ENCODE assay signal across 8 mouse cellular contexts in the genomic region with DNA sequence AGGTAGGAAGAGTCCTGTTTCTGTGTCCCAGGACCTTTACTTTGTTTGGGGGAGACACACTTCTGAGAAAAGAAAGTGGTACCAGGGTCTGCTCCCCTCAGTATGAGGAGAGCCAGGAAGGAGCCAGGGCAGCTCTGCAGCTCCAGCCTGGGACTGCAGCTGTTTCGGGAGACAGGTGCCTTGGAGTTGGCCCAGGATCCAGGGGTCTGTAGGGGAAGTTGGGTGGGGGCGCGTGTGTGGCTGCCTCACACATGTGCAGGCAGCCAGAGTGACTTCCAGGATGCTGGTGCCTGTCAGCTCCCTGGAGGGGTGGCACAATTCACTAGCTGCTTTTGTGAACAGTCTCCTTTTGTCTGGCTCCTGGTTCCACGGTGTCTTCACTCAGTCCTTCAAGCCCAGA. TPM values are rescaled to one million over a fixed set of nuclear protein-coding genes. Genes with fewer than 3 reads are reported as not detected.
DNase-seq lines count a peak whose midpoint lies in the region; ATAC-seq and TF ChIP-seq lines count a peak whose summit lies in the region.
"Had no signal": no experiment of that assay in that cellular context is flagged by ENCODE, and none has a peak within 500 bp of the region (broad histone marks: within the 10 kb centered on the region; RNA-seq: fewer than 3 reads in every experiment).

No protein-coding gene starts in this region.

- no peaks in the 10 kb centered on the region for H3K9me3 ChIP-seq in forebrain, embryonic 11.5 days (ENCODE audit: control insufficient read depth, low read length)
- H3K9me3 ChIP-seq in intestine, embryonic 15.5 days: no peaks in the 10 kb centered on the region
- H3K9me3 ChIP-seq in neural tube, embryonic 13.5 days: no peaks in the 10 kb centered on the region

- no peak for TF ChIP-seq CTCF in layer of hippocampus, adult 2 months (conservative IDR thresholded peaks at IDR 0.05)

- no peaks in the 10 kb centered on the region for H3K36me3 ChIP-seq in forebrain, embryonic 11.5 days (ENCODE audit: control insufficient read depth, insufficient read depth, low read length)
- H3K36me3 ChIP-seq in intestine, embryonic 15.5 days: no peaks in the 10 kb centered on the region
- no peaks in the 10 kb centered on the region for H3K36me3 ChIP-seq in neural tube, embryonic 13.5 days

- DNase-seq in layer of hippocampus, adult 2 months (ENCODE audit: low spot score in 2 of 2): no peak
- no peak for DNase-seq in layer of hippocampus, adult 9-11 months
- no peak for DNase-seq in forebrain, embryonic 11.5 days (ENCODE audit: low spot score)
- DNase-seq in layer of hippocampus, postnatal 14 days (ENCODE audit: low spot score in 2 of 2): no peak
- DNase-seq: left cerebral cortex, postnatal 4 days had no signal

- peaks cover 20% of the 10 kb centered on the region for H3K27me3 ChIP-seq in forebrain, embryonic 11.5 days (ENCODE audit: control insufficient read depth, insufficient read depth, low read length)
- H3K27me3 ChIP-seq in intestine, embryonic 15.5 days (replicated peaks): peaks cover 34% of the 10 kb centered on the region
- peaks cover 35% of the 10 kb centered on the region for H3K27me3 ChIP-seq in neural tube, embryonic 13.5 days

- no peak overlapping the region for H3K9ac ChIP-seq in forebrain, embryonic 11.5 days (ENCODE audit: low read length)
- H3K9ac ChIP-seq in intestine, embryonic 15.5 days: no peak overlapping the region
- H3K9ac ChIP-seq in neural tube, embryonic 13.5 days: peak overlapping the region; percentile 83

- WGBS in forebrain, embryonic 11.5 days: 20% methylated on average over 4 of the region's 4 CpGs
- WGBS in intestine, embryonic 15.5 days: 26% methylated on average over 4 of the region's 4 CpGs
- WGBS in neural tube, embryonic 13.5 days: 26% methylated on average over 4 of the region's 4 CpGs

- H3K4me3 ChIP-seq in layer of hippocampus, adult 2 months: peak overlapping the region; percentile 63
- H3K4me3 ChIP-seq in forebrain, embryonic 11.5 days (ENCODE audit: low read depth, low read length): no peak overlapping the region
- peak overlapping the region; percentile 54 for H3K4me3 ChIP-seq in intestine, embryonic 15.5 days (replicated peaks)
- peak overlapping the region; percentile 57 for H3K4me3 ChIP-seq in neural tube, embryonic 13.5 days

- no peaks in the 10 kb centered on the region for H3K4me1 ChIP-seq in forebrain, embryonic 11.5 days (replicated peaks; ENCODE audit: control insufficient read depth, insufficient read depth, low read length)
- peaks cover 9% of the 10 kb centered on the region; the same call in 1 of the 2 replicates for H3K4me1 ChIP-seq in intestine, embryonic 15.5 days (replicated peaks)
- peaks cover 37% of the 10 kb centered on the region for H3K4me1 ChIP-seq in neural tube, embryonic 13.5 days (replicated peaks)

- H3K4me2 ChIP-seq in forebrain, embryonic 11.5 days (ENCODE audit: low read depth, low read length, severe bottlenecking): peak overlapping the region; percentile 92
- peak overlapping the region; percentile 95 for H3K4me2 ChIP-seq in intestine, embryonic 15.5 days (replicated peaks)
- H3K4me2 ChIP-seq in neural tube, embryonic 13.5 days: peak overlapping the region; percentile 94

- ATAC-seq in forebrain, embryonic 11.5 days (replicated peaks; ENCODE audit: low FRiP score): no peak
- ATAC-seq in intestine, embryonic 15.5 days: no peak
- peak; percentile 28; the same call in 1 of the 2 replicates for ATAC-seq in neural tube, embryonic 13.5 days (ENCODE audit: low read depth)
- ATAC-seq in inflammation-experienced regulatory T-cells, adult 6 months: no peak

- H3K27ac ChIP-seq in layer of hippocampus, adult 2 months: peak overlapping the region; percentile 91
- H3K27ac ChIP-seq in forebrain, embryonic 11.5 days (ENCODE audit: low read depth, low read length): no peak overlapping the region
- no peak overlapping the region for H3K27ac ChIP-seq in intestine, embryonic 15.5 days
- H3K27ac ChIP-seq in neural tube, embryonic 13.5 days (replicated peaks): no peak overlapping the region

RNA-seq across cellular contexts. Expression of gene Dok7, which starts 1.0 kb away (rescaled TPM):
- total RNA-seq in layer of hippocampus, adult 2 months (2021): 10 to 100 TPM; 19.5 to 20.0 TPM
- polyA plus RNA-seq in forebrain, embryonic 11.5 days (2014; fragmentation: Nextera tagmentation; extraction: Ambion mirVana): 0.16 TPM in 1 of 2 replicates, not detected in the other
- polyA plus RNA-seq in intestine, embryonic 15.5 days (2015; fragmentation: Nextera tagmentation; extraction: Ambion mirVana): 1.3 TPM in 2 replicates
- 3.7 and 4.5 TPM in 2 replicates for polyA plus RNA-seq in neural tube, embryonic 13.5 days (2015; fragmentation: Nextera tagmentation; extraction: Ambion mirVana)
- polyA plus RNA-seq in inflammation-experienced regulatory T-cells, adult 6 months (2017; shearing (Covaris generic)): under 1 TPM in 1 of 3 experiments, not detected in 2; 0.95 TPM
- total RNA-seq in layer of hippocampus, postnatal 14 days (2021): 10 to 100 TPM; 20.1 to 25.0 TPM

RNA-seq across cellular contexts. Expression of gene Hgfac, which starts 16.3 kb away (rescaled TPM):
- 1 to 10 TPM; 1.5 to 1.8 TPM for total RNA-seq in layer of hippocampus, adult 2 months (2021)
- polyA plus RNA-seq in forebrain, embryonic 11.5 days (2014; fragmentation: Nextera tagmentation; extraction: Ambion mirVana): 0.17 and 0.45 TPM in 2 replicates
- 4.9 and 11.8 TPM in 2 replicates for polyA plus RNA-seq in intestine, embryonic 15.5 days (2015; fragmentation: Nextera tagmentation; extraction: Ambion mirVana)
- 0.84 TPM in 1 of 2 replicates, not detected in the other for polyA plus RNA-seq in neural tube, embryonic 13.5 days (2015; fragmentation: Nextera tagmentation; extraction: Ambion mirVana)
- polyA plus RNA-seq in inflammation-experienced regulatory T-cells, adult 6 months (2017; shearing (Covaris generic)): 1 to 10 TPM; 4.5 to 8.0 (median 5.1) TPM
- 1 to 10 TPM in 1 of 2 experiments, under 1 TPM in 1; 0.81 to 1.5 TPM for total RNA-seq in layer of hippocampus, postnatal 14 days (2021)

RNA-seq across cellular contexts. Expression of gene Lrpap1, which starts 48.0 kb away (rescaled TPM):
- 100 to 1,000 TPM; 150 to 159 TPM for total RNA-seq in layer of hippocampus, adult 2 months (2021)
- polyA plus RNA-seq in forebrain, embryonic 11.5 days (2014; fragmentation: Nextera tagmentation; extraction: Ambion mirVana): 83.2 and 83.7 TPM in 2 replicates
- 90.3 and 94.7 TPM in 2 replicates for polyA plus RNA-seq in intestine, embryonic 15.5 days (2015; fragmentation: Nextera tagmentation; extraction: Ambion mirVana)
- 136 and 148 TPM in 2 replicates for polyA plus RNA-seq in neural tube, embryonic 13.5 days (2015; fragmentation: Nextera tagmentation; extraction: Ambion mirVana)
- polyA plus RNA-seq in inflammation-experienced regulatory T-cells, adult 6 months (2017; shearing (Covaris generic)): 100 to 1,000 TPM; 101 to 114 (median 110) TPM
- 100 to 1,000 TPM; 129 to 130 TPM for total RNA-seq in layer of hippocampus, postnatal 14 days (2021)
